Mouse (Mus musculus) megakaryocyte, embryonic 14.5 days (primary cell): ENCODE measurements around the gene Top3a.

Experiments
- FLI1 ChIP-seq: IDR thresholded peaks from 2 replicates; pipeline ENCODE4 v1.6.1; 2012; ENCODE audit warnings: low read length, inconsistent platforms, mixed read lengths
- GATA1 ChIP-seq: IDR thresholded peaks from 3 replicates; pipeline ENCODE4 v1.6.1; 2012; ENCODE audit warnings: mixed read lengths, low read length, inconsistent platforms, borderline replicate concordance

DNA sequence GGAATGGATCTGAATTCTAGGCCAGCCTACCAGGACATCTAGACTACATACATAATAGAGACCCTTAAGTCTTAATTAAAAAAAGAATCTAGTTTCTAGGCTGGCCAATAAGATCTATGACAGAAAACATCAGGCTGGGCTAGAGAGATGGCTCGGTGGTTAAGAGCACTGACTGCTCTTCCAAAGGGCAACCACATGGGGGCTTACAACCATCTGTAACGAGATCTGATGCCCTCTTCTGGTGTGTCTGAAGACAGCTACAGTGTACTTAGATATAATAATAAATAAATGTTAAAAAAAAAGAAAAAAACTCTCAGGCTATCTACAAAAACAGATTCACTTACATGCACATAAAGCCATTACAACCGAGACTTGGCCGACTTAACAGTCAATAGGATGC, 22.8 kb upstream of the Top3a start:
- TF ChIP-seq GATA1: no peak
- no peak for TF ChIP-seq FLI1
